Mouse (Mus musculus): ENCODE measurements around the gene Aak1. TPM values are rescaled to one million over a fixed set of nuclear protein-coding genes. Genes with fewer than 3 reads are reported as not detected.

Gene Aak1
- polyA plus RNA-seq (2012; ENCODE audit: low replicate concordance): 43.6 and 85.9 TPM in 2 replicates

GRCm38 (mm10) chr6:86848915-86849644, at the start of gene Aak1:
Gene Aak1, plus strand, starts transcription at chr6:86849517.

GRCm38 (mm10) chr6:87008887-87009286, 159.6 kb downstream of the Aak1 start, which contains the start of gene Nfu1:
Gene Nfu1, plus strand, starts transcription at chr6:87009236.

GRCm38 (mm10) chr6:87042337-87043130, 193.2 kb downstream of the Aak1 start, which contains the start of gene Gfpt1:
Gene Gfpt1, plus strand, starts transcription at chr6:87042846.

Other genes starting within 250 kb of the Aak1 start
- gene Asprv1, start 221.4 kb upstream of the Aak1 start, polyA plus RNA-seq (2012; ENCODE audit: low replicate concordance): 2.2 and 5.2 TPM in 2 replicates
- gene Mxd1, start 180.4 kb upstream of the Aak1 start, polyA plus RNA-seq (2012; ENCODE audit: low replicate concordance): 22.5 and 47.2 TPM in 2 replicates
- 99.6 and 138 TPM in 2 replicates for gene Snrnp27, start 165.0 kb upstream of the Aak1 start, polyA plus RNA-seq (2012; ENCODE audit: low replicate concordance)
- 23.5 and 43.7 TPM in 2 replicates for gene Gmcl1, start 116.1 kb upstream of the Aak1 start, polyA plus RNA-seq (2012; ENCODE audit: low replicate concordance)
- gene Anxa4, start 55.9 kb upstream of the Aak1 start, polyA plus RNA-seq (2012; ENCODE audit: low replicate concordance): 1.9 and 10.4 TPM in 2 replicates
- gene Nfu1, start 159.7 kb downstream of the Aak1 start, polyA plus RNA-seq (2012; ENCODE audit: low replicate concordance): 41.7 and 71.7 TPM in 2 replicates
- gene Gfpt1, start 193.3 kb downstream of the Aak1 start, polyA plus RNA-seq (2012; ENCODE audit: low replicate concordance): 3.4 and 28.2 TPM in 2 replicates